Mouse (Mus musculus) liver, adult 2 months (tissue): ENCODE data around the gene Cfap299.

Experiments used
- CTCF ChIP-seq: fragments of 200-500 bp; IDR thresholded peaks from 2 replicates; pipeline ENCODE4 v1.5.1; 2011; ENCODE audit warnings: low read depth, low read length, control low read depth
- POLR2A ChIP-seq: fragments of 200-500 bp; IDR thresholded peaks from 2 replicates; pipeline ENCODE4 v1.6.1; 2011; ENCODE audit warnings: low read length, control low read depth; ENCODE audit not compliant: insufficient read depth; ENCODE audit errors: extremely low read depth

DNA sequence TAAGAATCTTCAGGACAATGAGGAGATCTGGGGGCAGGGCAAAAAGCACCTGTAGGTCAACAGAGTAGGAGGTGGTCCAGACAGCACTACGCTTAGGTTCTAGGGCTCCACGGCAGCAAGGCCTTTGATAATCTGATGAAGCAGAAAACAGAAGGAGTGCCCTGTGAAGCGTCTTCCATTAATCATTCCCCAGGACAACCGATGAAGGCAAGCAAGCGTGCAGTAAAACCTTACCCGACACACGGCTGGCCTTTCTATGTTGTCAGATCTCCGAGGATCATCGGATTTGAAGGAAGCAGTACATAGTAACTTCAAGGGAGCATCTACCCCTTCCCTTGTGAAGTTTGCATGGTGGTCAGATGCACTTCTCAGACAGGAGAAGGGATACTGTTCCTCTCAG is 478.8 kb downstream of the Cfap299 start:
- TF ChIP-seq CTCF (no peak), POLR2A (no peak)
